Mouse (Mus musculus) liver, embryonic 14.5 days (tissue): ENCODE results near the gene Esm1.

ENCODE experiments used
- CTCF ChIP-seq: IDR thresholded peaks from 2 replicates; pipeline ENCODE4 v1.5.1; 2016; ENCODE audit warnings: antibody characterized with exemption, low read depth, control low read depth
- EP300 ChIP-seq: IDR thresholded peaks from 2 replicates; pipeline ENCODE4 v1.6.1; 2016; ENCODE audit warnings: antibody characterized with exemption, low read depth

GRCm38 (mm10) chr13:113211345-113211744, 1.9 kb downstream of the Esm1 start:
- TF ChIP-seq CTCF, result no peak
- TF ChIP-seq EP300, result no peak
